Mouse (Mus musculus): ENCODE measurements around the gene Fpgs. TPM values are rescaled to one million over a fixed set of nuclear protein-coding genes. Genes with fewer than 3 reads are reported as not detected.

Gene Fpgs
- total RNA-seq, 2 experiments from 2014 or later, result 33.2 to 36.2 TPM

- no peak for DNase-seq (ENCODE audit: low spot score in 2 of 2)
Measured at GRCm38 (mm10) chr2:32724832-32725790, 21.2 kb upstream of the Fpgs start.

- no peak for DNase-seq (ENCODE audit: low spot score in 2 of 2)
Measured at GRCm38 (mm10) chr2:32724149-32724548, 20.2 kb upstream of the Fpgs start.

- no peak for DNase-seq (ENCODE audit: low spot score in 2 of 2)
Measured at GRCm38 (mm10) chr2:32722581-32722980, 18.6 kb upstream of the Fpgs start.

GRCm38 (mm10) chr2:32722046-32722445, 18.1 kb upstream of the Fpgs start:
- no peak for DNase-seq (ENCODE audit: low spot score in 2 of 2)

GRCm38 (mm10) chr2:32720681-32721229, 16.8 kb upstream of the Fpgs start, which contains the start of gene Sh2d3c:
Sh2d3c (plus strand) TSS chr2:32721055.
- DNase-seq (ENCODE audit: low spot score in 2 of 2), result no peak

GRCm38 (mm10) chr2:32720053-32720452, 16.1 kb upstream of the Fpgs start:
- no peak for DNase-seq (ENCODE audit: low spot score in 2 of 2)

- DNase-seq (ENCODE audit: low spot score in 2 of 2), result no peak
Measured at GRCm38 (mm10) chr2:32718761-32719160, 14.8 kb upstream of the Fpgs start.

- DNase-seq (ENCODE audit: low spot score in 2 of 2), result no peak
Measured at GRCm38 (mm10) chr2:32714987-32715425, 11.1 kb upstream of the Fpgs start.

- DNase-seq (ENCODE audit: low spot score in 2 of 2), result no peak
Measured at GRCm38 (mm10) chr2:32714117-32714986, 10.4 kb upstream of the Fpgs start.

GRCm38 (mm10) chr2:32712934-32713817, 9.2 kb upstream of the Fpgs start, which contains the start of gene Cdk9:
Cdk9 (minus strand) TSS chr2:32713076.
- DNase-seq (ENCODE audit: low spot score in 2 of 2), result peak; percentile 86 to 88

- DNase-seq (ENCODE audit: low spot score in 2 of 2), result peak; percentile 85 to 89
Measured at GRCm38 (mm10) chr2:32712586-32712933, 8.6 kb upstream of the Fpgs start.

GRCm38 (mm10) chr2:32712108-32712551, 8.2 kb upstream of the Fpgs start:
- peak; percentile 49 to 63 for DNase-seq (ENCODE audit: low spot score in 2 of 2)

- DNase-seq (ENCODE audit: low spot score in 2 of 2), result no peak
Measured at GRCm38 (mm10) chr2:32711301-32712056, 7.5 kb upstream of the Fpgs start.

GRCm38 (mm10) chr2:32710425-32710824, 6.5 kb upstream of the Fpgs start:
- DNase-seq (ENCODE audit: low spot score in 2 of 2), result no peak

- no peak for DNase-seq (ENCODE audit: low spot score in 2 of 2)
Measured at GRCm38 (mm10) chr2:32709521-32710137, 5.7 kb upstream of the Fpgs start.

- no peak for DNase-seq (ENCODE audit: low spot score in 2 of 2)
Measured at GRCm38 (mm10) chr2:32708643-32709042, 4.7 kb upstream of the Fpgs start.

GRCm38 (mm10) chr2:32706971-32707370, 3.0 kb upstream of the Fpgs start:
- no peak for DNase-seq (ENCODE audit: low spot score in 2 of 2)

GRCm38 (mm10) chr2:32705018-32705417, 1.1 kb upstream of the Fpgs start:
- DNase-seq (ENCODE audit: low spot score in 2 of 2), result no peak

GRCm38 (mm10) chr2:32703046-32703445, 899 bp downstream of the Fpgs start:
- DNase-seq (ENCODE audit: low spot score in 2 of 2), result no peak

Measured in adrenal gland, postnatal 4 days (tissue).